Mouse (Mus musculus) CH12.LX (cell line): ENCODE measurements around the gene Polr3b. TPM values are rescaled to one million over a fixed set of nuclear protein-coding genes. Genes with fewer than 3 reads are reported as not detected.

Source experiments
- DNase-seq: peaks from one replicate; pipeline ENCODE4 v3.0.0-alpha.2; 2013; ENCODE audit errors: extremely low read depth
- H3K27ac ChIP-seq: 2 replicates; pipeline ENCODE4 v1.5.1; 2012; ENCODE audit warnings: low read depth, mild to moderate bottlenecking, control low read depth, moderate library complexity; ENCODE audit not compliant: insufficient read depth
- H3K27me3 ChIP-seq: replicated peaks from 2 replicates; pipeline ENCODE3; 2012; ENCODE audit warnings: inconsistent platforms
- H3K36me3 ChIP-seq, 2 experiments: replicated peaks in 1 of 2; 2 replicates each; pipeline versions ENCODE3 to v1.6.1; 2012; ENCODE audit warnings: inconsistent platforms in 1 of 2, low read length in 1 of 2, mild to moderate bottlenecking in 1 of 2, mixed read lengths in 1 of 2, moderate library complexity in 1 of 2; ENCODE audit not compliant: control insufficient read depth in 1 of 2, insufficient read depth in 1 of 2
- H3K4me1 ChIP-seq, 2 experiments: 2 replicates each; pipeline ENCODE4 v1.6.1; 2012; ENCODE audit warnings: inconsistent platforms in 1 of 2, moderate library complexity in 1 of 2; ENCODE audit not compliant: insufficient read depth in 2 of 2, control insufficient read depth in 1 of 2
- H3K4me2 ChIP-seq: 2 replicates; pipeline ENCODE4 v1.6.1; 2012; ENCODE audit warnings: low read depth, mild to moderate bottlenecking, control low read depth; ENCODE audit not compliant: poor library complexity, insufficient read depth, severe bottlenecking
- H3K4me3 ChIP-seq, 3 experiments: fragments of 150-350 bp in 1 of 3; sonication (generic) in 1 of 3; replicated peaks in 1 of 3; 2 replicates each; pipeline versions ENCODE3 to v1.5.1; 2011 to 2012; ENCODE audit warnings: low read depth in 2 of 3, low read length in 2 of 3, mild to moderate bottlenecking in 2 of 3, moderate library complexity in 2 of 3, control low read depth in 1 of 3, improper control_type of control experiment in 1 of 3, inconsistent platforms in 1 of 3, mixed read lengths in 1 of 3; ENCODE audit not compliant: poor library complexity in 1 of 3
- H3K79me2 ChIP-seq: replicated peaks from 2 replicates; pipeline ENCODE4 v1.6.1; 2012; ENCODE audit warnings: mild to moderate bottlenecking, moderate library complexity; ENCODE audit not compliant: control insufficient read depth, poor library complexity, insufficient read depth, severe bottlenecking; ENCODE audit errors: extremely low read depth
- H3K9ac ChIP-seq: 2 replicates; pipeline ENCODE4 v1.6.1; 2012; ENCODE audit warnings: low read depth, mild to moderate bottlenecking, control low read depth, moderate library complexity; ENCODE audit not compliant: insufficient read depth
- H3K9me3 ChIP-seq: replicated peaks from 2 replicates; pipeline ENCODE3; 2012; ENCODE audit warnings: low read length, inconsistent platforms, mixed read lengths
- CHD1 ChIP-seq: IDR thresholded peaks from 2 replicates; pipeline ENCODE4 v1.6.1; 2012; ENCODE audit warnings: low read depth, low read length, improper control_type of control experiment, inconsistent platforms
- CHD2 ChIP-seq: IDR thresholded peaks from 2 replicates; pipeline ENCODE4 v1.6.1; 2011; ENCODE audit warnings: low read length, improper control_type of control experiment
- E2F4 ChIP-seq: IDR thresholded peaks from 2 replicates; pipeline ENCODE4 v1.6.1; 2011; ENCODE audit warnings: low read depth, low read length, improper control_type of control experiment; ENCODE audit not compliant: insufficient replicate concordance
- EP300 ChIP-seq: IDR thresholded peaks from 2 replicates; pipeline ENCODE4 v1.6.1; 2011; ENCODE audit warnings: low read length, improper control_type of control experiment
- ETS1 ChIP-seq: conservative IDR thresholded peaks from 2 replicates; pipeline ENCODE4 v1.6.1; 2012; ENCODE audit warnings: low read depth, mild to moderate bottlenecking, inconsistent platforms, low read length, improper control_type of control experiment, moderate library complexity
- GABPA ChIP-seq: IDR thresholded peaks from 2 replicates; pipeline ENCODE4 v1.6.1; 2012; ENCODE audit warnings: low read depth, low read length, improper control_type of control experiment, inconsistent platforms; ENCODE audit not compliant: insufficient replicate concordance
- HCFC1 ChIP-seq: IDR thresholded peaks from 2 replicates; pipeline ENCODE4 v1.6.1; 2012; ENCODE audit warnings: low read depth, mild to moderate bottlenecking, inconsistent platforms, low read length, improper control_type of control experiment
- JUN ChIP-seq: IDR thresholded peaks from 2 replicates; pipeline ENCODE4 v1.6.1; 2011; ENCODE audit warnings: low read depth, mild to moderate bottlenecking, low read length, improper control_type of control experiment, moderate library complexity; ENCODE audit not compliant: insufficient read depth
- JUND ChIP-seq: conservative IDR thresholded peaks from 2 replicates; pipeline ENCODE4 v1.6.1; 2011; ENCODE audit warnings: low read depth, low read length, improper control_type of control experiment
- KAT2A ChIP-seq: IDR thresholded peaks from 2 replicates; pipeline ENCODE4 v1.6.1; 2012; ENCODE audit warnings: low read length, improper control_type of control experiment, inconsistent platforms; ENCODE audit not compliant: insufficient replicate concordance
- MAFK ChIP-seq: IDR thresholded peaks from 2 replicates; pipeline ENCODE4 v1.6.1; 2011; ENCODE audit warnings: low read length, improper control_type of control experiment; ENCODE audit not compliant: insufficient replicate concordance
- MAX ChIP-seq: IDR thresholded peaks from 2 replicates; pipeline ENCODE4 v1.6.1; 2011; ENCODE audit warnings: low read length, improper control_type of control experiment
- MAZ ChIP-seq: IDR thresholded peaks from 2 replicates; pipeline ENCODE4 v1.6.1; 2012; ENCODE audit warnings: low read depth, mild to moderate bottlenecking, inconsistent platforms, low read length, improper control_type of control experiment, moderate library complexity
- MXI1 ChIP-seq: IDR thresholded peaks from 2 replicates; pipeline ENCODE4 v1.6.1; 2011; ENCODE audit warnings: mild to moderate bottlenecking, low read depth, low read length, improper control_type of control experiment
- NELFE ChIP-seq: IDR thresholded peaks from 2 replicates; pipeline ENCODE4 v1.6.1; 2011; ENCODE audit warnings: low read depth, low read length, improper control_type of control experiment
- PAX5 ChIP-seq: IDR thresholded peaks from 2 replicates; pipeline ENCODE4 v1.6.1; 2012; ENCODE audit warnings: low read length, inconsistent platforms, mixed read lengths
- POLR2AphosphoS2 ChIP-seq: IDR thresholded peaks from 2 replicates; pipeline ENCODE4 v1.6.1; 2011; ENCODE audit warnings: low read depth, low read length, improper control_type of control experiment
- RAD21 ChIP-seq: IDR thresholded peaks from 2 replicates; pipeline ENCODE4 v1.6.1; 2011; ENCODE audit warnings: low read depth, mild to moderate bottlenecking, low read length, improper control_type of control experiment, moderate library complexity
- SIN3A ChIP-seq: IDR thresholded peaks from 2 replicates; pipeline ENCODE4 v1.6.1; 2012; ENCODE audit warnings: low read length, improper control_type of control experiment, inconsistent platforms
- SMC3 ChIP-seq: IDR thresholded peaks from 2 replicates; pipeline ENCODE4 v1.6.1; 2011; ENCODE audit warnings: low read depth, low read length, improper control_type of control experiment
- TBP ChIP-seq: conservative IDR thresholded peaks from 2 replicates; pipeline ENCODE4 v1.6.1; 2011; ENCODE audit warnings: low read depth, low read length, improper control_type of control experiment
- USF1 ChIP-seq: IDR thresholded peaks from 2 replicates; pipeline ENCODE4 v1.6.1; 2014; ENCODE audit warnings: low read depth, mild to moderate bottlenecking, inconsistent platforms, low read length, improper control_type of control experiment
- ZNF384 ChIP-seq: IDR thresholded peaks from 2 replicates; pipeline ENCODE4 v1.6.1; 2012; ENCODE audit warnings: low read depth, low read length, improper control_type of control experiment, inconsistent platforms
- dilution Hi-C: fragments of 300-500 bp; cut with MboI; formaldehyde crosslinking; loops from 2 replicates; pipeline ENCODE4 v1.14.3; 2020; ENCODE audit warnings: low sequenced_read_pairs; ENCODE audit not compliant: extremely low pct_unique_long_range_greater_than_20kb, extremely low pct_ligation_motif_present
- in situ Hi-C: fragments of 300-500 bp; cut with MboI; formaldehyde crosslinking; loops from 3 replicates; pipeline ENCODE4 v1.14.3; 2019; ENCODE audit warnings: low sequenced_read_pairs, low pct_ligation_motif_present, low pct_unique_long_range_greater_than_20kb, mixed read lengths
- polyA plus RNA-seq: library from polyadenylated mRNA; unstranded; fragments of >175 nt; gene quantifications from 2 replicates; pipeline ENCODE4 v1.2.1, GENCODE M21; 2012; ENCODE audit warnings: low read depth; ENCODE audit not compliant: insufficient read length
- total RNA-seq, 2 experiments: library from RNA; depleted of rRNA; stranded (reverse); fragments of 300-350 nt in 1 of 2; fragments of >200 nt in 1 of 2; gene quantifications; 2 replicates each; pipeline ENCODE4 v1.2.3; 2012 to 2014

Gene Polr3b
- total and polyA plus RNA-seq, 3 experiments, result 13.0 to 20.8 (median 16.3) TPM

DNA sequence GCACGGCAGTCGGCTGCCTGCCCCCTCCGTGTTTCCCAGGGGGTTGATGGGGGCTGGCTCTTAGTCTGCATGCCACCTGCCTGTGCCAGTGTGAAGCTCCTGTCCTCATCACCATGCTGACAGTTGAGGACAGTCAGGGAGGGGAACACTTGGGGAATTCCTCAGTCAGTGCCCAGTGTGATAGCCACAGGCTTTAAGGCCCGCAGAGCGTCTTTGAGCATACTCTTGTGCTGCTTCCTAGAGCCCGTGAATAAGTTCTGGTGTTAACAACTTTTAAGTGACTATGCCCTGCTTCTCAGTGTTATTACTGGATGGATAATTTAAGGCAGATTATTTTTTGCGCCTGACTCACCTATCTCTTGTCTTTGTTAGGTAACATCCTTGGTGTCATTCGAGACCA, 54.4 kb downstream of the Polr3b start:
- DNase-seq, result no peak
- in situ Hi-C loops, result no loop called here
- no peak for TF ChIP-seq SMC3
- TF ChIP-seq POLR2AphosphoS2, result no peak
- no peak for TF ChIP-seq PAX5
- TF ChIP-seq MAX, result no peak
- no peak for TF ChIP-seq MXI1
- TF ChIP-seq RAD21, result no peak
- TF ChIP-seq NELFE, result no peak
- TF ChIP-seq MAZ, result no peak
- no peak for TF ChIP-seq HCFC1
- no peak for TF ChIP-seq SIN3A
- TF ChIP-seq TBP, result no peak
- no peak for TF ChIP-seq EP300

DNA sequence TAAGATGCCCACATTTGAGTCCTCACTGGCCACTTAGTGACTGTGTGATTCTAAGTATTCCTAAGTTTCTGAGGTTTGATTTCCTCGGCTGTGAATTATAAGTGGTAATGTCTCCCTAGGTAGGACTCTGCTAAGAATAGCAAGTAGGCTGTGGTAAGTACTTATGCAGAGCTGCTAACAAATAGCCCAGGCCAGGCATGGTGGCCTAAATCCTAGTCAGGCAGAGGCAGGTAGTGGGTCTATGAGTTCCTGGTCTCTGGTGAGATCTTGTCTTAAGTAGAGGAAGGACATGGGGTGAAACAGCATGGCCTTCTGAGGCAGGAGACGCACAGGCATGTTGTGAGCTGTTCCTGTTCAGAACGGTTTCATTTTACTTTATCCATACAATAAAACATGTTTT, 55.8 kb downstream of the Polr3b start:
- Histone ChIP-seq H3K9ac (no peak overlapping the region), H3K27me3 (no peaks in the 10 kb centered on the region), H3K27ac (no peak overlapping the region), H3K79me2 (no peaks in the 10 kb centered on the region), H3K9me3 (no peaks in the 10 kb centered on the region), H3K4me3 (no peak overlapping the region), H3K4me1 (no peaks in the 10 kb centered on the region), H3K4me2 (no peak overlapping the region), H3K36me3 (peaks cover 40 to 87% of the 10 kb centered on the region in 2 experiments)
- dilution Hi-C loops (no loop called here), in situ Hi-C loops (no loop called here)
- DNase-seq, result no peak
- no peak for TF ChIP-seq HCFC1
- TF ChIP-seq USF1, result no peak
- no peak for TF ChIP-seq MXI1
- TF ChIP-seq KAT2A, result no peak
- TF ChIP-seq MAFK, result no peak
- no peak for TF ChIP-seq CHD2
- no peak for TF ChIP-seq JUND
- no peak for TF ChIP-seq GABPA
- no peak for TF ChIP-seq JUN
- no peak for TF ChIP-seq CHD1
- TF ChIP-seq RAD21, result no peak
- TF ChIP-seq SMC3, result no peak
- no peak for TF ChIP-seq E2F4
- TF ChIP-seq ETS1, result no peak
- no peak for TF ChIP-seq ZNF384
- no peak for TF ChIP-seq NELFE
- TF ChIP-seq EP300, result no peak

More for the DNA sequence above, 54.4 kb downstream of the Polr3b start:
- Histone ChIP-seq H3K9ac (no peak overlapping the region), H3K27ac (no peak overlapping the region), H3K36me3 (peaks cover 40 to 85% of the 10 kb centered on the region in 2 experiments), H3K27me3 (no peaks in the 10 kb centered on the region), H3K4me1 (no peaks in the 10 kb centered on the region), H3K79me2 (no peaks in the 10 kb centered on the region), H3K4me3 (no peak overlapping the region), H3K9me3 (no peaks in the 10 kb centered on the region), H3K4me2 (no peak overlapping the region)
- dilution Hi-C loops, result no loop called here
